Mouse (Mus musculus) C2C12 (cell line): ENCODE data around the gene Camk2d.

ENCODE experiments used
- CTCF ChIP-seq: IDR thresholded peaks from one replicate; pipeline ENCODE4 v1.5.1; 2011; ENCODE audit not compliant: control insufficient read depth, insufficient read depth, insufficient read length
- MAX ChIP-seq: IDR thresholded peaks from one replicate; pipeline ENCODE4 v1.6.1; 2011; ENCODE audit warnings: mild to moderate bottlenecking, control low read depth
- MYOD1 ChIP-seq: IDR thresholded peaks from one replicate; pipeline ENCODE4 v1.6.1; 2011; ENCODE audit warnings: low read depth; ENCODE audit not compliant: control insufficient read depth, insufficient read length

- TF ChIP-seq CTCF (no peak), MAX (no peak), MYOD1 (no peak)
These were observed 248.7 kb downstream of the Camk2d start for GRCm38 (mm10) chr3:126844809-126845208.
